Mouse (Mus musculus) forebrain, embryonic 16.5 days (tissue): Measurements from ENCODE around the gene Gm21976. TPM values are rescaled to one million over a fixed set of nuclear protein-coding genes. Genes with fewer than 3 reads are reported as not detected.

ENCODE experiments used
- ATAC-seq: fragments of 200-750 bp; cut with Nextera tagmentation; 2 replicates; pipeline ENCODE4 v1.8.0; 2017; ENCODE audit warnings: mild to moderate bottlenecking, moderate library complexity
- H3K27ac ChIP-seq: fragments of 300-500 bp; sonication (generic); 2 replicates; pipeline ENCODE4 v1.5.1; 2014; ENCODE audit warnings: low read length, control low read depth
- H3K27me3 ChIP-seq: fragments of 300-500 bp; sonication (generic); replicated peaks from 2 replicates; pipeline ENCODE4 v1.6.1; 2014; ENCODE audit warnings: low read length; ENCODE audit not compliant: control insufficient read depth, insufficient read depth
- H3K36me3 ChIP-seq: fragments of 300-500 bp; sonication (generic); 2 replicates; pipeline ENCODE4 v1.6.1; 2014; ENCODE audit not compliant: control insufficient read depth, insufficient read depth
- H3K4me1 ChIP-seq: fragments of 300-500 bp; sonication (generic); replicated peaks from 2 replicates; pipeline ENCODE4 v1.6.1; 2014; ENCODE audit warnings: low read length; ENCODE audit not compliant: control insufficient read depth, insufficient read depth
- H3K4me2 ChIP-seq: fragments of 300-500 bp; sonication (generic); 2 replicates; pipeline ENCODE4 v1.6.1; 2014; ENCODE audit warnings: mild to moderate bottlenecking, low read length, control low read depth
- H3K4me3 ChIP-seq: fragments of 300-500 bp; sonication (generic); replicated peaks from 2 replicates; pipeline ENCODE4 v1.5.1; 2014; ENCODE audit warnings: mild to moderate bottlenecking, low read length, control low read depth
- H3K9ac ChIP-seq: fragments of 300-500 bp; sonication (generic); replicated peaks from 2 replicates; pipeline ENCODE4 v1.6.1; 2014; ENCODE audit warnings: low read depth, low read length, control low read depth
- H3K9me3 ChIP-seq: fragments of 300-500 bp; sonication (generic); 2 replicates; pipeline ENCODE4 v1.6.1; 2016; ENCODE audit warnings: low read length; ENCODE audit not compliant: control insufficient read depth
- WGBS: fragments of 180-500 bp; shearing (Covaris S2); extraction: QIAGEN DNeasy Blood & Tissue Kit; methylation state at CpG from one replicate; pipeline ENCODE4 v1.1.7; 2014; 5-methylcytosine and 5-hydroxymethylcytosine counted together
- polyA plus RNA-seq: library from polyadenylated mRNA; unstranded; fragments of >200 nt; fragmentation: Nextera tagmentation; extraction: Ambion mirVana; gene quantifications from 2 replicates; pipeline ENCODE4 v1.2.1, GENCODE M21; 2015

Gene Gm21976
- polyA plus RNA-seq, 1 experiment from 2014 or later: not detected

- Histone ChIP-seq H3K36me3 (no peaks in the 10 kb centered on the region), H3K4me1 (peaks cover 21% of the 10 kb centered on the region), H3K4me3 (no peak overlapping the region), H3K9ac (no peak overlapping the region), H3K9me3 (no peaks in the 10 kb centered on the region), H3K27ac (no peak overlapping the region), H3K27me3 (peaks cover 74% of the 10 kb centered on the region), H3K4me2 (no peak overlapping the region)
- 5% methylated on average over 9 of the region's 9 CpGs for WGBS
- no peak for ATAC-seq
Observed at GRCm38 (mm10) chr13:98356176-98356972, 76.7 kb downstream of the Gm21976 start.

Other genes with a start within 250 kb of the Gm21976 start
- 16.3 and 17.3 TPM in 2 replicates for gene Arhgef28, start 73.4 kb upstream of the Gm21976 start, polyA plus RNA-seq
- 37.3 and 38.9 TPM in 2 replicates for gene Utp15, start 16.8 kb upstream of the Gm21976 start, polyA plus RNA-seq
- gene Ankra2, start 16.8 kb upstream of the Gm21976 start, polyA plus RNA-seq: 55.9 and 65.2 TPM in 2 replicates
- gene Btf3, start 37.1 kb downstream of the Gm21976 start, polyA plus RNA-seq: 536 and 561 TPM in 2 replicates
- 0.46 and 0.50 TPM in 2 replicates for gene Foxd1, start 74.4 kb downstream of the Gm21976 start, polyA plus RNA-seq
- gene Gm10320, start 212.1 kb downstream of the Gm21976 start, polyA plus RNA-seq: 0.60 and 1.3 TPM in 2 replicates